Mouse (Mus musculus): Measurements from ENCODE around the gene Prss33. TPM values are rescaled to one million over a fixed set of nuclear protein-coding genes. Genes with fewer than 3 reads are reported as not detected.

Prss33 gene
- total RNA-seq, 1 experiment from 2014 or later, result not detected

- no peak for DNase-seq
Measured at GRCm38 (mm10) chr17:23783352-23783751, 52.5 kb downstream of the Prss33 start.

Small RNA genes lying within 50 kb of the gene (microRNA-seq; reads per million reads assigned to microRNA genes)
- gene Mir5125, result 0.69 to 1.8 reads per million in 2 experiments

Other genes with a start within 250 kb of the Prss33 start
- 11.1 and 12.8 TPM in 2 replicates for gene Zfp13, start 236.6 kb downstream of the Prss33 start, total RNA-seq (2021)
- gene Zscan10, start 235.2 kb downstream of the Prss33 start, total RNA-seq (2021), result not detected in 2 replicates
- gene Mmp25, start 190.8 kb downstream of the Prss33 start, total RNA-seq (2021), result 0.18 TPM in 1 of 2 replicates, not detected in the other
- not detected in 2 replicates for gene Bicdl2, start 175.6 kb downstream of the Prss33 start, total RNA-seq (2021)
- 139 and 171 TPM in 2 replicates for gene Hcfc1r1, start 162.5 kb downstream of the Prss33 start, total RNA-seq (2021)
- gene Thoc6, start 162.2 kb downstream of the Prss33 start, total RNA-seq (2021), result 31.2 and 31.8 TPM in 2 replicates
- 76.5 and 130 TPM in 2 replicates for gene Tnfrsf12a, start 158.6 kb downstream of the Prss33 start, total RNA-seq (2021)
- not detected in 2 replicates for gene Cldn6, start 156.8 kb downstream of the Prss33 start, total RNA-seq (2021)
- not detected in 2 replicates for gene Cldn9, start 152.0 kb downstream of the Prss33 start, total RNA-seq (2021)
- gene 1520401A03Rik, start 113.3 kb downstream of the Prss33 start, total RNA-seq (2021), result 7.2 and 10.4 TPM in 2 replicates
- gene Pkmyt1, start 109.7 kb downstream of the Prss33 start, total RNA-seq (2021), result 7.6 and 9.3 TPM in 2 replicates
- gene Paqr4, start 95.2 kb downstream of the Prss33 start, total RNA-seq (2021), result 10.4 and 11.7 TPM in 2 replicates
- not detected in 2 replicates for gene Kremen2, start 90.2 kb downstream of the Prss33 start, total RNA-seq (2021)
- gene Flywch1, start 64.5 kb downstream of the Prss33 start, total RNA-seq (2021), result 47.9 and 56.3 TPM in 2 replicates
- gene Flywch2, start 50.0 kb downstream of the Prss33 start, total RNA-seq (2021), result 4.9 and 7.6 TPM in 2 replicates
- gene Srrm2, start 45.5 kb downstream of the Prss33 start, total RNA-seq (2021), result 825 and 1,016 TPM in 2 replicates
- gene Elob, start 6.9 kb downstream of the Prss33 start, total RNA-seq (2021), result 350 and 361 TPM in 2 replicates
- not detected in 2 replicates for gene Prss32, start 7.8 kb upstream of the Prss33 start, total RNA-seq (2021)
- 1.0 and 1.2 TPM in 2 replicates for gene Prss41, start 8.1 kb upstream of the Prss33 start, total RNA-seq (2021)
- not detected in 2 replicates for gene Prss21, start 32.0 kb upstream of the Prss33 start, total RNA-seq (2021)
- gene Dcpp1, start 44.8 kb upstream of the Prss33 start, total RNA-seq (2021), result not detected in 2 replicates
- not detected in 2 replicates for gene Dcpp2, start 44.8 kb upstream of the Prss33 start, total RNA-seq (2021)
- not detected in 2 replicates for gene Dcpp3, start 81.4 kb upstream of the Prss33 start, total RNA-seq (2021)
- gene Sbp, start 105.6 kb upstream of the Prss33 start, total RNA-seq (2021), result not detected in 2 replicates
- gene Sbpl, start 119.2 kb upstream of the Prss33 start, total RNA-seq (2021), result not detected in 2 replicates
- 0.36 TPM in 1 of 2 replicates, not detected in the other for gene Prss30, start 144.5 kb upstream of the Prss33 start, total RNA-seq (2021)
- not detected in 2 replicates for gene Prss22, start 162.0 kb upstream of the Prss33 start, total RNA-seq (2021)
- gene Prss27, start 202.1 kb upstream of the Prss33 start, total RNA-seq (2021), result 0.43 TPM in 1 of 2 replicates, not detected in the other
- gene Kctd5, start 237.4 kb upstream of the Prss33 start, total RNA-seq (2021), result 15.4 and 17.2 TPM in 2 replicates